Mouse (Mus musculus) c-Kit-positive CD71-positive TER-119-negative erythroid progenitor cells, embryonic 14.5 days (primary cell): ENCODE results near the gene 4930519G04Rik.
"Not testable (repeated sequence)": the region's sequence is repeated elsewhere in the genome, so short reads cannot be mapped to it uniquely, and the experiment has no call there.

Source experiments
- DNase-seq: peaks from one replicate; pipeline ENCODE4 v3.0.0-alpha.2; 2013; ENCODE audit warnings: low read depth

The 4930519G04Rik gene

GRCm38 (mm10) chr5:114913686-114914085 is 60.2 kb downstream of the 4930519G04Rik start:
- no peak for DNase-seq

GRCm38 (mm10) chr5:114914855-114915254 is 61.4 kb downstream of the 4930519G04Rik start:
- DNase-seq, result no peak

DNA sequence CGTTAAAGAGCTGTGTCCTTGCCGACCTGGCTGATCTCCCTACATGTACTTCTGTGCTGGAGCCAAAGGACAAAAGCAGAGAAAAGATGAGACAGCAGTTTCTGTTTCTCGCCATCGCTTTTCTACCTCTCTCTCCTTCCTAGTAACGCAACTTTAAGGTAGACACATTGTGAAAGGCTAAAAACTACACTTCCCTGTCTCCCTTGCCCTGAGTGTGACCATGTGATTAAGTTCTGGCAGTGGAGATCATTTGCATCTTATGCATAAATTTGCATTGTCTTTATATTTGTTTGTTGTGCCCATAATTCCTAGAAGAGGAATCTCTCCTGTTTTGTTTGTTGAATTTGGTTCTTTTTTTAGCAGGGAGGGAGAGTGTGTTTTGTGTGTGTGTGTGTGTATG is 62.4 kb downstream of the 4930519G04Rik start:
- no peak for DNase-seq

DNA sequence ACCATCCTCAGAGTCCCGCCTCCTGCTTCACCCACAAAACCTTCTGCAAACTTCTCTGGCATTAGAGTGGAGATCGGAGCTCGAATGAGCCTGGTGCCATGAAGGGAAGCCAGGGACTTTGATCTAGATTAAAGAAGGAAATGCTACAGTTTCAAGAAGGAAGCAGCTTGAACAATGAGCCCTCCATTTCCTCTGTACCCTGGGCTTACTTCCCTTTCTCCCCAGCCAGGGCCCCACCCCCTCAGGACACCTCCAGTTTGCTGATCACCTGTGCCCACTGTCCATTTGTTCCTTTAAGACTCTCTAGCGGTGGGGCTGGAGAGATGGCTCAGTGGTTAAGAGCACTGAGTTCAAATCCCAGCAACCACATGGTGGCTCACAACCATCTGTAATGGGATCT is 63.3 kb downstream of the 4930519G04Rik start:
- DNase-seq, result no peak

DNA sequence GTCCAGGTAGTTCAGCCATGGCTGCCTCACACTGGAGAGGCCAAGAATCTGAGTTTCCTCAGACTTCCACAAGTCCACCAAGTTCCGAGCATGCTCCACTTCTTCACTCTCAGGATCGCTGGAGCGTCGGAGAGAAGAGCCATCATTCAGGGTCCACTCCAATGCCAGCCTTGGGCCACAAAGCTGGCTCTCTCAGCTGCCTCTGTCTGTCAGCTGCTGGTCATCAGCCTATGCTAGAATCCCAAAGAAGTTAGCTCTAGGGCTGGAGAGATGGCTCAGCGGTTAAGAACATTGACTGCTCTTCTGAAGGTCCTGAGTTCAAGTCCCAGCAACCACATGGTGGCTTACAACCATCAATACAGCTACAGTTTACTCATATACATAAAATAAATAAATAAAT is 63.9 kb downstream of the 4930519G04Rik start:
- not testable (repeated sequence) for DNase-seq

DNA sequence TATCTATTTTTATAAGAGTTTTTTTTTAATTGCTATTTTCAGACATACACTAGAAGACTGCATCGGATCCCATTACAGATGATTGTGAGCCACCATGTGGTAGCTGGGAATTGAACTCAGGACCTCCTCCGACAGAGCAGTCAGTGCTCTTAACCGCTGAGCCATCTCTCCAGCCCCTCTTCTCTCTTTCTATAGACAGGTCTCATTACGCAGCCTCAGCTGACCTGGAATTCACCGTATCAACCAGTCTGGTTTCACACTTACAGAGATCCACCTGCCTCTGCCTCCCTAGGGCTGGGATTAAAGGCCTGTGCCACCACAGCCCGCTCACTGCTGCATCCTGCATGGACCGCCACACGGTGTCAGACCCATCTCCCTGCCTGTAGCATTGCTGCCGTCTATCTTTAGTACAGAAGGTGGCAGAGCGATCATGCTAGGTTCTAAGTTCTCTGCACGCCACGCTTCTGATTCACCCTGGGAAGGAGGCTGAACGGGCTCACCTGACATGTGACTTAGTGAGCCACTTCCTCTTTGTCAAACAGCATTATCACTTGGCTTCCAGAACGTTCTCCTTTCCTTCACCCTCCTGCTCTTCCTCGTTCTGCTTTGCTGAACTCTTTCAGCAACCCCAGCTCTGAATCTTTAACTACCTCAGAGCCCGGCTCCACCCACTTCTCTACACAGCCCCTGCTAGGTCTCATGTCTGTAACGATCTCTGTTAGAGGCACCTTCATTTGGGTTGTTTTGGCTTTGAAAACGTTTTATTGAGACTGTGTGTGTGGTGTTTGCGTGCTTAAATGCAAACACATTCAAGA is 68.3 kb downstream of the 4930519G04Rik start:
- DNase-seq, result no peak

GRCm38 (mm10) chr5:114922366-114922731 is 68.9 kb downstream of the 4930519G04Rik start:
- no peak for DNase-seq

DNA sequence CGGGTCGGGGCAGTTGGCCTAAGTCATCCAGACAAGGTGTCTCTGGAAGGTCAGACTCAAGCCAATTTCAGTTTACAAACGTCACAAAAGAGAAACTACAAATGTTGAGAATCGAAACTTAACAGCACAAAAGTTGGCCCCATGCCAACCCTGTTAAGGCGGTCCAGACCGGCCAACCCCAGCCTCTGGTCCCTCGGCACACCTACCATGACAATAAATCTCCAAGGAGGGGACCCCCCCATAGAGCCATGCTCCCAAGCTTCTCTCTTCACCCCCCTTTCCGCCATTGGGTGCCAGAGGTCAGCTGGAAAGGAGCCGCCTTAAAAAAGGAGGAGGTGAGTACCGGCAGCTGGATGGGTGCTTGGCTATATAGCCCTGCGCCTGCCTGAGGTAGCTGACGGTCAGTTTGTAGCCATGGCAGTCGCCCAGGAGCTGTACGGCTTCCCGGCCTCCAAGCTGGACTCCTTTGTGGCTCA is 69.6 kb downstream of the 4930519G04Rik start, which contains the start of gene Oasl1:
Gene Oasl1 (plus strand): TSS at position 243 of the 476 bp plus-strand sequence.
- DNase-seq, result no peak

GRCm38 (mm10) chr5:114926153-114926684 is 72.8 kb downstream of the 4930519G04Rik start:
- no peak for DNase-seq

DNA sequence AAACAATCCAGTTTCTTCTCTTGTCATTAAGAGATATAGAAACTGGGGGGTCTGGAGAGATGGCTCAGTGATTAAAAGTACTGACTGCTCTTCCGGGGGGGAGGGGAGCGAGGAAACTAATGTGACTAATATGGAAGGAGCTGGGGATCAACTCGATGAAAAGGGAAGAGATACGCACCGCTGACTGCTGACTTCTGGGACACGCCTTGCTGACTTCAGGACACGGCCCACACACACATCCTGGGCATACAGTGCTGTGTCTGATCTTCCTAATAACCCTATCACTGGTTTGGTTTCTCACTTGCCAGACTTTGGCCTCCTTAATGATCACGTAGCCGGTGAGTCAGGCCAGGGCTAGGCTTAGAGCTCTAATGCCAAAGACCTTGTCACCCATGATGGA is 73.3 kb downstream of the 4930519G04Rik start:
- no peak for DNase-seq

GRCm38 (mm10) chr5:114931626-114932025 is 78.2 kb downstream of the 4930519G04Rik start:
- no peak for DNase-seq

DNA sequence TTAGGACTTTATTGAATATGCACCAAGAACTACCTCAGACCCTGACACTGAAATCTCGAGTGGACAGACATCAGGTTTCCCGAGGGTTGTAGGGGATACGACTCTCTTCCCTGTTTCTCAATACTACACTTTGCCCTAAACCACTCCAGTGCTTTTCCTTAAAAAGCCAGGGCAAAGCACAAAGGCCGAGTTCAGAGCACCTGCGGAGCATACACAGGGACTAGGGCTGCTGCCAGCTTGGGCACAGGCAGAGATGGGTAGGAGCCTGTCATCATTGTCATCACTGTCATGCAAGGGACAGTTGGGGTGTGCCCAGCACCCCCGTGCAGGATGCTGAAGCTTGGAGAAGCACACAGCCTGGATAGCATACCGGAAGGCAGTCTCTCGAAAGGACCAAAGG is 79.7 kb downstream of the 4930519G04Rik start:
- DNase-seq, result no peak
